Mouse (Mus musculus): ENCODE results near the gene Ifi209. TPM values are rescaled to one million over a fixed set of nuclear protein-coding genes. Genes with fewer than 3 reads are reported as not detected.
"Not testable (repeated sequence)": the region's sequence is repeated elsewhere in the genome, so short reads cannot be mapped to it uniquely, and the experiment has no call there.

Gene Ifi209
- polyA plus RNA-seq, 1 experiment = 0.04 TPM

- Histone ChIP-seq H3K36me3 (ENCODE audit: control insufficient read depth, insufficient read depth) (no peaks in the 10 kb centered on the region), H3K27me3 (ENCODE audit: control insufficient read depth, insufficient read depth, insufficient read length) (no peaks in the 10 kb centered on the region), H3K79me2 (ENCODE audit: control insufficient read depth, insufficient read depth) (no peaks in the 10 kb centered on the region), H3K4me3 (no peak overlapping the region), H3K4me2 (ENCODE audit: low read depth) (no peak overlapping the region), H3ac (ENCODE audit: control insufficient read depth, insufficient read length) (no peak overlapping the region)
- TF ChIP-seq POLR2AphosphoS2 (IDR thresholded peaks at IDR 0.05; ENCODE audit: insufficient read length, low read depth) (no peak), MYOG (IDR thresholded peaks at IDR 0.05; ENCODE audit: control insufficient read depth in 1 of 3, insufficient read depth in 1 of 3, insufficient read length in 2 of 3, low read depth in 2 of 3) (no peak), MYOD1 (IDR thresholded peaks at IDR 0.05; ENCODE audit: control insufficient read depth in 1 of 3, insufficient read length in 2 of 3, low read depth in 2 of 3) (no peak), TCF12 (IDR thresholded peaks at IDR 0.05; ENCODE audit: insufficient read depth, poor library complexity, severe bottlenecking) (no peak), MAX (IDR thresholded peaks at IDR 0.05; ENCODE audit: low read depth) (no peak), SRF (IDR thresholded peaks at IDR 0.05; ENCODE audit: control insufficient read depth, insufficient read length, low read depth) (no peak), CEBPB (IDR thresholded peaks at IDR 0.05; ENCODE audit: insufficient read depth, poor library complexity, severe bottlenecking) (no peak), POLR2A (IDR thresholded peaks at IDR 0.05; ENCODE audit: insufficient read length, low read depth) (no peak), REST (IDR thresholded peaks at IDR 0.05; ENCODE audit: insufficient read depth, insufficient read length) (no peak), USF1 (IDR thresholded peaks at IDR 0.05; ENCODE audit: low read depth) (no peak), E2F4 (IDR thresholded peaks at IDR 0.05; ENCODE audit: insufficient read depth) (no peak), TCF3 (IDR thresholded peaks at IDR 0.05; ENCODE audit: insufficient read length, low read depth) (no peak)
Measured at GRCm38 (mm10) chr1:173633969-173634645, 3.4 kb downstream of the Ifi209 start.

GRCm38 (mm10) chr1:173645393-173645792 lies 14.7 kb downstream of the Ifi209 start:
- TF ChIP-seq TCF12 (IDR thresholded peaks at IDR 0.05; ENCODE audit: insufficient read depth, poor library complexity, severe bottlenecking) (peak; percentile 47), MYOG (IDR thresholded peaks at IDR 0.05; ENCODE audit: control insufficient read depth in 1 of 3, insufficient read depth in 1 of 3, insufficient read length in 2 of 3, low read depth in 2 of 3) (peak in 2 of 3 experiments; percentile 46 to 59), E2F4 (IDR thresholded peaks at IDR 0.05; ENCODE audit: insufficient read depth) (no peak), POLR2A (IDR thresholded peaks at IDR 0.05; ENCODE audit: insufficient read length, low read depth) (no peak), MAX (IDR thresholded peaks at IDR 0.05; ENCODE audit: low read depth) (no peak), POLR2AphosphoS2 (IDR thresholded peaks at IDR 0.05; ENCODE audit: insufficient read length, low read depth) (no peak), USF1 (IDR thresholded peaks at IDR 0.05; ENCODE audit: low read depth) (no peak), TCF3 (IDR thresholded peaks at IDR 0.05; ENCODE audit: insufficient read length, low read depth) (no peak), SRF (IDR thresholded peaks at IDR 0.05; ENCODE audit: control insufficient read depth, insufficient read length, low read depth) (no peak), MYOD1 (IDR thresholded peaks at IDR 0.05; ENCODE audit: control insufficient read depth in 1 of 3, insufficient read length in 2 of 3, low read depth in 2 of 3) (peak in 2 of 3 experiments; percentile 33 to 65), REST (IDR thresholded peaks at IDR 0.05; ENCODE audit: insufficient read depth, insufficient read length) (no peak), CEBPB (IDR thresholded peaks at IDR 0.05; ENCODE audit: insufficient read depth, poor library complexity, severe bottlenecking) (peak; percentile 64; the same call in 1 of the 2 replicates)
- Histone ChIP-seq H3K27me3 (ENCODE audit: control insufficient read depth, insufficient read depth, insufficient read length) (no peaks in the 10 kb centered on the region), H3K79me2 (ENCODE audit: control insufficient read depth, insufficient read depth) (no peaks in the 10 kb centered on the region), H3K36me3 (ENCODE audit: control insufficient read depth, insufficient read depth) (no peaks in the 10 kb centered on the region), H3K4me2 (ENCODE audit: low read depth) (peak overlapping the region; percentile 35), H3ac (ENCODE audit: control insufficient read depth, insufficient read length) (no peak overlapping the region), H3K4me3 (no peak overlapping the region)

- H3K27me3 ChIP-seq (ENCODE audit: control insufficient read depth, insufficient read depth, insufficient read length) = no peaks in the 10 kb centered on the region
- no peak overlapping the region for H3ac ChIP-seq (ENCODE audit: control insufficient read depth, insufficient read length)
- no peak overlapping the region for H3K4me2 ChIP-seq (ENCODE audit: low read depth)
- no peak for TF ChIP-seq TCF3 (IDR thresholded peaks at IDR 0.05; ENCODE audit: insufficient read length, low read depth)
- TF ChIP-seq MYOD1 (IDR thresholded peaks at IDR 0.05; ENCODE audit: control insufficient read depth in 1 of 3, insufficient read length in 2 of 3, low read depth in 2 of 3) = no peak
- TF ChIP-seq POLR2A (IDR thresholded peaks at IDR 0.05; ENCODE audit: insufficient read length, low read depth) = no peak
- no peak for TF ChIP-seq TCF12 (IDR thresholded peaks at IDR 0.05; ENCODE audit: insufficient read depth, poor library complexity, severe bottlenecking)
- no peak for TF ChIP-seq REST (IDR thresholded peaks at IDR 0.05; ENCODE audit: insufficient read depth, insufficient read length)
- TF ChIP-seq MYOG (IDR thresholded peaks at IDR 0.05; ENCODE audit: control insufficient read depth in 1 of 3, insufficient read depth in 1 of 3, insufficient read length in 2 of 3, low read depth in 2 of 3) = no peak
- no peak for TF ChIP-seq CEBPB (IDR thresholded peaks at IDR 0.05; ENCODE audit: insufficient read depth, poor library complexity, severe bottlenecking)
- TF ChIP-seq E2F4 (IDR thresholded peaks at IDR 0.05; ENCODE audit: insufficient read depth) = no peak
- TF ChIP-seq SRF (IDR thresholded peaks at IDR 0.05; ENCODE audit: control insufficient read depth, insufficient read length, low read depth) = no peak
- no peak for TF ChIP-seq MAX (IDR thresholded peaks at IDR 0.05; ENCODE audit: low read depth)
- TF ChIP-seq USF1 (IDR thresholded peaks at IDR 0.05; ENCODE audit: low read depth) = no peak
- no peak for TF ChIP-seq POLR2AphosphoS2 (IDR thresholded peaks at IDR 0.05; ENCODE audit: insufficient read length, low read depth)
- no peaks in the 10 kb centered on the region for H3K36me3 ChIP-seq (ENCODE audit: control insufficient read depth, insufficient read depth)
- no peaks in the 10 kb centered on the region for H3K79me2 ChIP-seq (ENCODE audit: control insufficient read depth, insufficient read depth)
- H3K4me3 ChIP-seq = no peak overlapping the region
Measured at GRCm38 (mm10) chr1:173657973-173658372, 27.3 kb downstream of the Ifi209 start.

- not testable (repeated sequence) for H3K4me3 ChIP-seq; H3K36me3 ChIP-seq (ENCODE audit: control insufficient read depth, insufficient read depth); H3K27me3 ChIP-seq (ENCODE audit: control insufficient read depth, insufficient read depth, insufficient read length); H3K4me2 ChIP-seq (ENCODE audit: low read depth); H3ac ChIP-seq (ENCODE audit: control insufficient read depth, insufficient read length); H3K79me2 ChIP-seq (ENCODE audit: control insufficient read depth, insufficient read depth)
Measured at GRCm38 (mm10) chr1:173673458-173674097, 42.9 kb downstream of the Ifi209 start, which contains the start of gene Ifi208. Gene Ifi208, plus strand, starts transcription at chr1:173673675.

GRCm38 (mm10) chr1:173678605-173679004 lies 47.9 kb downstream of the Ifi209 start:
- H3ac ChIP-seq (ENCODE audit: control insufficient read depth, insufficient read length); H3K36me3 ChIP-seq (ENCODE audit: control insufficient read depth, insufficient read depth); H3K27me3 ChIP-seq (ENCODE audit: control insufficient read depth, insufficient read depth, insufficient read length); H3K4me2 ChIP-seq (ENCODE audit: low read depth); H3K79me2 ChIP-seq (ENCODE audit: control insufficient read depth, insufficient read depth); H3K4me3 ChIP-seq: not testable (repeated sequence)

Measured in myocyte (in vitro differentiated cells).